Mouse (Mus musculus): ENCODE data around the gene Derl2. TPM values are rescaled to one million over a fixed set of nuclear protein-coding genes. Genes with fewer than 3 reads are reported as not detected.

Gene Derl2
- total and polyA plus RNA-seq, 2 experiments from 2014 or later, result 32.3 to 37.3 TPM

DNA sequence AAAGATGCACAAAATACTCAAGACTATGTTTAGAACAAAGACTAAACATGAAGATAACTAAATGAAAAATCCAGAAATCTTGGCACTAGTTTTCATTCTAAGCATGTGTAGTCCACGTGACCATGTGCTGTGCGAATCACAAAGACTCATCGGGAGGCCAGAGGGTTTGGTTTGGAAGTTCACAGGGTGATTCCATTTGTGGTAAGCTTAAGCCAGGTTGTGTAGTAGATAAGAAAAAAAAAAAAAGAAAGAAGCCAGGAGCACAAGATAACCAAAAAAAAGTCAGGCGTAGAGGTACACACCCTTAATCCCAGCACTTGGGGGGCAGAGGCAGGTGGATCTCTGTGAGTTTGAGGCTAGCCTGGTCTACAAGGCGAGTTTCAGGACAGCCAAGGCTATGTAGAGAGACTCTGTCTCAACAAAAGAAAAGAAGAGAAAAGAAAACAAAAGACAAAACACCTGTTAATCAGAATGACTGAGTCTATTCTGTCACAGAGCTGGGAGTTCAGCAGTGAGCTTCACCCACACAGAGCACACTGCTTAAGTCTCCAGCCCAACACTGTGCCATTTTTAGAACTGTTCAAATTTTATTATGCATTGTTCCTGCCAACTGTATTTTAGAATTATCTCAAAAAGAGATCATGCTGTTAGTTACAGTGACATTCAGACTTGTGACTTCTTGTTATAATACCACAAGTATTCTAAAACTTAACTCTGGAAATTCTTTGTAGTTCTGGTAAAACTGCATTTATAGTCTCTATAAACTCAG is 58.7 kb downstream of the Derl2 start:
- DNase-seq (ENCODE audit: low spot score), result no peak
- Histone ChIP-seq H3K27me3 (ENCODE audit: control insufficient read depth, insufficient read depth, low read length) (no peaks in the 10 kb centered on the region), H3K4me2 (ENCODE audit: low read depth, low read length) (no peak overlapping the region), H3K27ac (ENCODE audit: low read depth) (no peak overlapping the region), H3K9ac (replicated peaks; ENCODE audit: low read depth, low read length) (no peak overlapping the region), H3K4me1 (ENCODE audit: control insufficient read depth, insufficient read depth) (no peaks in the 10 kb centered on the region), H3K9me3 (replicated peaks; ENCODE audit: control insufficient read depth, low read length) (no peaks in the 10 kb centered on the region), H3K4me3 (ENCODE audit: low read depth, low read length) (no peak overlapping the region), H3K36me3 (replicated peaks; ENCODE audit: control insufficient read depth, insufficient read depth, low read length) (peaks cover 91% of the 10 kb centered on the region)
- TF ChIP-seq CTCF (IDR thresholded peaks at IDR 0.05; ENCODE audit: low read depth) (no peak), EP300 (IDR thresholded peaks at IDR 0.05; ENCODE audit: low read depth) (no peak)
- 92% methylated on average over 5 of the region's 5 CpGs for WGBS
- no peak for ATAC-seq (ENCODE audit: insufficient read depth, low read depth)

Other genes starting within 250 kb of the Derl2 start
- gene Scimp, start 207.3 kb downstream of the Derl2 start, total RNA-seq (2014; rRNA removed; ENCODE audit: low replicate concordance), result not detected in 2 replicates
- 0.38 and 0.49 TPM in 2 replicates for gene Scimp, start 207.3 kb downstream of the Derl2 start, polyA plus RNA-seq (2015; fragmentation: Nextera tagmentation; extraction: Ambion mirVana)
- 10.5 and 12.2 TPM in 2 replicates for gene Rabep1, start 175.1 kb downstream of the Derl2 start, total RNA-seq (2014; rRNA removed; ENCODE audit: low replicate concordance)
- gene Rabep1, start 175.1 kb downstream of the Derl2 start, polyA plus RNA-seq (2015; fragmentation: Nextera tagmentation; extraction: Ambion mirVana), result 29.8 and 32.2 TPM in 2 replicates
- 49.9 and 66.8 TPM in 2 replicates for gene Nup88, start 49.9 kb downstream of the Derl2 start, total RNA-seq (2014; rRNA removed; ENCODE audit: low replicate concordance)
- gene Nup88, start 49.9 kb downstream of the Derl2 start, polyA plus RNA-seq (2015; fragmentation: Nextera tagmentation; extraction: Ambion mirVana), result 81.5 and 88.4 TPM in 2 replicates
- gene Rpain, start 49.6 kb downstream of the Derl2 start, total RNA-seq (2014; rRNA removed; ENCODE audit: low replicate concordance), result 12.7 and 25.3 TPM in 2 replicates
- 45.9 and 53.2 TPM in 2 replicates for gene Rpain, start 49.6 kb downstream of the Derl2 start, polyA plus RNA-seq (2015; fragmentation: Nextera tagmentation; extraction: Ambion mirVana)
- gene C1qbp, start 36.8 kb downstream of the Derl2 start, total RNA-seq (2014; rRNA removed; ENCODE audit: low replicate concordance), result 10.3 and 20.6 TPM in 2 replicates
- gene C1qbp, start 36.8 kb downstream of the Derl2 start, polyA plus RNA-seq (2015; fragmentation: Nextera tagmentation; extraction: Ambion mirVana), result 308 and 311 TPM in 2 replicates
- 19.6 and 20.6 TPM in 2 replicates for gene Dhx33, start 15.4 kb downstream of the Derl2 start, total RNA-seq (2014; rRNA removed; ENCODE audit: low replicate concordance)
- gene Dhx33, start 15.4 kb downstream of the Derl2 start, polyA plus RNA-seq (2015; fragmentation: Nextera tagmentation; extraction: Ambion mirVana), result 5.8 and 6.3 TPM in 2 replicates
- 3.1 and 5.5 TPM in 2 replicates for gene Mis12, start 230 bp downstream of the Derl2 start, total RNA-seq (2014; rRNA removed; ENCODE audit: low replicate concordance)
- gene Mis12, start 230 bp downstream of the Derl2 start, polyA plus RNA-seq (2015; fragmentation: Nextera tagmentation; extraction: Ambion mirVana), result 11.2 and 11.4 TPM in 2 replicates
- 4.4 and 5.4 TPM in 2 replicates for gene 6330403K07Rik, start 13.7 kb upstream of the Derl2 start, total RNA-seq (2014; rRNA removed; ENCODE audit: low replicate concordance)
- gene 6330403K07Rik, start 13.7 kb upstream of the Derl2 start, polyA plus RNA-seq (2015; fragmentation: Nextera tagmentation; extraction: Ambion mirVana), result 6.0 and 8.1 TPM in 2 replicates
- gene Nlrp1a, start 124.9 kb upstream of the Derl2 start, total RNA-seq (2014; rRNA removed; ENCODE audit: low replicate concordance), result not detected in 2 replicates
- gene Nlrp1a, start 124.9 kb upstream of the Derl2 start, polyA plus RNA-seq (2015; fragmentation: Nextera tagmentation; extraction: Ambion mirVana), result 0.04 TPM in 2 replicates
- 0.19 TPM in 1 of 2 replicates, not detected in the other for gene Nlrp1b, start 210.9 kb upstream of the Derl2 start, total RNA-seq (2014; rRNA removed; ENCODE audit: low replicate concordance)
- gene Nlrp1b, start 210.9 kb upstream of the Derl2 start, polyA plus RNA-seq (2015; fragmentation: Nextera tagmentation; extraction: Ambion mirVana), result 0.04 TPM in 1 of 2 replicates, not detected in the other

Data from heart, postnatal 0 days (tissue).